Mouse (Mus musculus) adrenal gland, postnatal 4 days (tissue): Measurements from ENCODE around the gene Gm28434. TPM values are rescaled to one million over a fixed set of nuclear protein-coding genes. Genes with fewer than 3 reads are reported as not detected.

ENCODE experiments used
- DNase-seq, 2 experiments: peaks; one replicate each; pipeline ENCODE4 v3.0.0; 2021 to 2022; ENCODE audit warnings: low spot score in 2 of 2, mixed read lengths in 2 of 2
- long read RNA-seq, 2 experiments: library from polyadenylated mRNA; stranded (forward); transcript quantifications; one replicate each; pipeline ENCODE4 v2.0.0; 2021
- total RNA-seq, 2 experiments: library from RNA; stranded (reverse); gene quantifications; 2 replicates each; pipeline ENCODE4 v1.2.3; 2021

Gm28434 gene
- total RNA-seq, result not detected
- long read RNA-seq, experiment 1, result 0 reads
- long read RNA-seq, experiment 2, result 0 reads

DNA sequence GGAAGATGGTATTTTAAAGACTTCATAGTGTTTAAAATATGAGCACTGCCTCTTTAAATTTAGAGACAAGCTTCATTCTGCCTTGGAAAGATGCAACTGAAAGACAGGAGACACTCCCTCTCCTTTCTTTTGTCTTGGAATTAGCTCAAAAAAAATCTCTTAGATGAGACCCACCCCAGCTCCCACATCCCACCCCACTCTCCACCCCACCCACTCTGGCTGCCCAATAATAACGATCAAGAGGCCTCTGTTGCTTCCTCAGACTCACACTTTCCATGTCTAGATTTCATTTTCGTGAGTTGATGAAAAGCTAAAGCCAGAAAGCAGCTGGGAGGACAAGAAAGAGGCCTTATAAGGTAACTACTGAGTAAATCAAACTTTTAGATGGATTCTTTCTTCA is at the start of gene Gm28434, which contains the start of gene 2310003L06Rik:
TSS of gene Gm28434 (plus strand) at position 317 of the 400 bp plus-strand sequence.
TSS of gene 2310003L06Rik (plus strand) at position 259 of the 400 bp plus-strand sequence.
- DNase-seq, result no peak

DNA sequence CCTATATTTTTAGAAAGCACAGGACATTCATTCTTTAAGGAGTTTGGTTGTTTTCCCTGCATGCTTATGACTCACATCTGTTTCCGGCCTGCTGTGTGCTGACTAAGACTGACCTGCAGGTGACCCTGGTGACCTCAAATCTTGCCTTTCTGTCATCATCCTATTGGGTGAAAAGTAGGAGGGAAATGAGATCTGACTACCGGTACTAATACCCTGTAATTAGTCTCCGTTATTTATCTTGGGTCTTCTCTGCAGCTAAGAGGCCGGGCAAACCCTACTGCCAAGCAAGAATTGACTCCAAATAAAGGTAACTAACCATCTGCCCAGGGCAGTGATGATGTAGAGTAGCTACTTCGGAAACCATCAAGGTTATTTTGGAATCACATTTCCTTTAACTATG is 43.9 kb upstream of the Gm28434 start, which contains the start of gene Csn3:
TSS of gene Csn3 (plus strand) at position 208 of the 400 bp plus-strand sequence.
- DNase-seq, result no peak

DNA sequence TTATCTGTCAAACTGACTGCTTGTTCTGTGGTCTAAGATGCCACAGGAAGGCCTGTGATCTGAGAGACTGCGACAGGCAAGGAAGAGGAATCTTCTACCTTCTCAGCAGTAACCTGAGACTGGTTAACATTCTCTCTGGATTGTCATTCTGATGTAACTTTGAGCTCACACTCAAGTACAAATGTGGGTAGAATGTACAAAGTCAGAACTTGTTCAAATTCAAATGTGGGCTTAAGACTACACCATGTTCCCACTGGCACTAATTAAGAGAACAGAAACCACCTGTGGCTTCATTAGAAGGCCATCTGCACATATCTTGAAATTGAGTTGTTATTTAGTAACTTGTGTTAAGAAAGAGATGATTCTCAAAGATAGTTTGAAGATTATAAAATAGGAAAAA is 37.7 kb upstream of the Gm28434 start:
- no peak for DNase-seq

DNA sequence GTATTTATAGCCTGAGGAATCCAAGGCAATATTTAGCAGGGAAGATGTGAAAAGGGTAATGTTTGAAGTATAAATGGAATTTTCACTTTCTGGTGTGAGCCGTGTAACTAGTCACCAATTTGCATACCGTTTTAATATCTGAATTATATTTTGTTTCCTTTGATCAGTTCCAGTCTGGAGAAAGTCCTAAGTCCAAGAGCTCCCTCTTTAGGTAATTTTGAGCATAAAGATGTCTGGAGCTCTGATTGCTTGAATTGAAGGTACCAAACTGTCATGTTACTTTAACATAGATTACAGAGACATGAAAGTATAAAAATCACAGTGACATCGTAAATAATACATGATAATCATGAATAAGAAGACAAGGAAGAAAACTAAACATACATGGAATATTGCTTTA is 28.6 kb upstream of the Gm28434 start:
- no peak for DNase-seq

DNA sequence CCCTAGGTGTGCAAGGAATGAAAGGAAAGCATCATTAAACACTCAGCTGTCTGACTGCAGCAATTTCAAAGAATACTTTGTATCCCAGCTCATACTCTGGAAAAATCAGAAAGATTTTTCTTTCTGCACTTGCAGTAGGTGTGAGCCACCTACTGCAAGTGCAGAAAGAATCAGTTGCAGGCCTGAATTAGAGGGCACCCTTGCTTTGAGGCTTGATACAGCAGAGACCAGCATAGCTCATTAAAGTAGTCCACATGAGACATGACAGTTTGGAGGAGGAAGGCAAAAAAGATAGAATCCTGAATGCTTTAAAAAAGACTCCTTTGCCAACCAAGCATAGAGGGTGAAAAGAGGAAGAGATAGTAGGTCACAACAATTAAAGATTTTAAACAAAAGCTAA is 26.8 kb upstream of the Gm28434 start:
- DNase-seq, result no peak

DNA sequence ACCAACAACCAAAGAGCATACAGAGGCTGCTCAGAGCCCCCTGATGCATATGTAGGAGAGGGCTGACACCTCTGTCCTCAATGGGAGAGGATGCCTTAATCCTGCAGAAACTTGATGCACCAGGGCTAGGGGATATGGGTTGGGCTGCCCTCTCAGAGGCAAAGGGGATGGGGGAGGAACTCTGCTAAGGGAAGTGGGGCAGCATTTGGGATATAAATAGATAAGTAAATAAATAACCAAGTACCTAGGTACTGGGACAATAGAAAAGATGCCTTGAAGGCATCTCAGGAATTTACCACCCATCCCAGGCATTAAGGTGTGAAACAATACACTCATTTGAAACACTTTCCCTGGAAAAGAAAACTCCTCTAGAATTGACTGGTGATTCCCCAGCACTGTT is 17.5 kb upstream of the Gm28434 start:
- no peak for DNase-seq

DNA sequence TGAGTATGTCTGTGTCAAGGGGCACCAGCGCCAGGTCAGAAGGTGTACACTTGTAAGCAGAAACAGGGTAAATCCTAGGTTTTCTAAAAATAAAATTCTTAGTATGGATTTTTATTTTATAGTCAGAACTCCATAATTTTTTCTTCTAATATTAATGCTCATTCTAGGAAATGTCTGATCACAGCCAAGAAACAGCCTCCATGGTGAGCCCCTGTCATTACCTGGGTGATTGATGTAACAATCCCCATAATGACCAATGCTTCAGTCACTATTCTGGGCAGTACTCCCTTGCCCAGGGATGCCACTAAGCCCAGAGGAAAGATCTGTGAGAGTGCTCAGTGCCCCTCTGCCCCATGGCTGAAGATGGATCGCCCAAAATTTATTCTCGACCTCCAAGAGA is 9.8 kb downstream of the Gm28434 start, which contains the start of gene Cabs1:
TSS of gene Cabs1 (plus strand) at position 301 of the 400 bp plus-strand sequence.
- DNase-seq, result no peak

DNA sequence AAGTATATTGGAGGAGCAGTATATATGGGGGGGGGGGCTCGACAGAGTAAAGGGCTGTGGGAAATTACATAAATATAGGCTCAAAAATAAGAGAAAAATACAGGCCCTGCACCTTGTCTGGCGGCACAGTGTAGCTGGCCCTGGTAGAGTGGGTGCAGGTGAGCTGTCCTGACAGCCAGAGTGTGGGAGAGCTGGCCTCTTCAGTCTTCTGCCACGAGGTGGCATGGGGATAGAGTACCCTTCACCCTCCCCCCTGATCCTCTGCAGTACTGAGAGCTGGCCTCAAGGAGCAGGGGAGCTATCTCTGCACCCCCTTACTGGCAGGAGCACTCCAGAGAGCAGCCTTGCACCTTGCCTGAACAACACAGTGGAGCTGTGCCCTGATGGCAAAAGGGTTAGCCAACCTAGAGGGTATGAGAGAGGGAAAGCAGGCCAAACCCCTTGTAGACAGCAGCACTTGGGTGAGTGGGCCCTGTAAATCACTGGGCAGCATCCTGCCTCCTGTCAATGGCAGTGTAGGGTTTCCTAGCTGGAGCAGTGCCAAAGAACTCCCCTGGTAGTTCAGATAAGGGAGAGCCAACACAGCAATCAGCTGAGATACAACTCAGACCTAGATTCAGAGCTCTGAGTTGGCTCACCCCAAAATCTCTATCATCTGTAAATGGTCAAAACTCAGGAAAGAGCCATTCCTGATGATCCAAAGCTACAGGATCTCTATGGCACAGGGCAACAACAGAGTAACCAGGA is 13.3 kb downstream of the Gm28434 start:
- no peak for DNase-seq

DNA sequence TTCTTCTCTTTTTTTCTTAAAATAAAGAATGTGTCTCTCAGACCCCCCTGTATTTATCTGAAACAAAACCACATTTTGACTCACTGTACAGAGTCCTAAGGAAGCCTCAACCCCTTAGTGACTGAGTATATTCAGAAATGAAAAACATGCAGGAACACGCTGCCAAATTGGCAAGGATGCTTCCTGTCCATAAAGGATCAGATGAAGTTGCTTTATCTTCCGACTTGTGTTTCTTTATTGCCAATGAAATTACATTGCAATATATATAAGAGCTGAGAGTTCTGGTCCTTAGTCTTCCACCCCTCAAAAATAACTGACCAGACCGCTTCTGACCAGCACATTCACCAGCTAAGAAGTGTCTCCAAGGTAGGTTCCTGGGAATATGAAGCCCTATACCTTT is 32.9 kb downstream of the Gm28434 start, which contains the start of gene Smr3a:
TSS of gene Smr3a (plus strand) at position 301 of the 400 bp plus-strand sequence.
- DNase-seq, result no peak

DNA sequence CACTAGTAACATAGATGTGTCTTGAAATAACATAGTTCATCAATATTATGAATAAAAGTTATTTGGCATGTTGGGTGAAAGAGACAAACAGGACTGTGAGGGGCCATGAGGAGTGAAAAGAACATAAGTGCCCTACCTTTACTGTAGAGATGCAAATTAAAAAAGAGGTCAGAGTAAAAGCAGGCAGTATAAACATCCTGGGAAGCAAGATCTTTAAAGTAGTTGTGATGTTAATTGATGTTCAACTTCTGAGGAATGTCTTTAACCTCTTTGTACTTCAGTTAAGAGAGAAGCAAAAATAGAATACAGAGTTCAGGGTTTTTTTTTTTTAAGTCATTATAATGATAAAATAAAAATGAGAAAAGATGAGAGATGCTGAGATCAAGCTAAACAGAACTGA is 35.9 kb downstream of the Gm28434 start:
- no peak for DNase-seq

Other genes starting within 250 kb of the Gm28434 start
- not detected for gene Csn1s2a, start 194.9 kb upstream of the Gm28434 start, total RNA-seq
- not detected for gene Csn1s2b, start 161.4 kb upstream of the Gm28434 start, total RNA-seq
- gene Prr27, start 143.8 kb upstream of the Gm28434 start, total RNA-seq, result not detected
- not detected for gene Odam, start 84.5 kb upstream of the Gm28434 start, total RNA-seq
- not detected for gene Csn3, start 43.9 kb upstream of the Gm28434 start, total RNA-seq
- gene 2310003L06Rik, start 58 bp upstream of the Gm28434 start, total RNA-seq, result not detected
- not detected for gene Cabs1, start 9.9 kb downstream of the Gm28434 start, total RNA-seq
- not detected for gene Smr3a, start 33.0 kb downstream of the Gm28434 start, total RNA-seq
- not detected for gene Smr2, start 117.0 kb downstream of the Gm28434 start, total RNA-seq
- gene Gm11116, start 142.0 kb downstream of the Gm28434 start, total RNA-seq, result not detected
- not detected for gene Gm11115, start 184.6 kb downstream of the Gm28434 start, total RNA-seq